Mouse (Mus musculus) liver, adult 2 months (tissue): ENCODE results near the gene Ankrd40.

Experiments
- CTCF ChIP-seq: fragments of 200-500 bp; IDR thresholded peaks from 2 replicates; pipeline ENCODE4 v1.5.1; 2011; ENCODE audit warnings: low read depth, low read length, control low read depth
- POLR2A ChIP-seq: fragments of 200-500 bp; IDR thresholded peaks from 2 replicates; pipeline ENCODE4 v1.6.1; 2011; ENCODE audit warnings: low read length, control low read depth; ENCODE audit not compliant: insufficient read depth; ENCODE audit errors: extremely low read depth

- TF ChIP-seq POLR2A = no peak
- TF ChIP-seq CTCF = no peak
These were observed 58.4 kb downstream of the Ankrd40 start for GRCm38 (mm10) chr11:94385977-94386771.
